Mouse (Mus musculus): Measurements from ENCODE around the gene Coro1b.

DNA sequence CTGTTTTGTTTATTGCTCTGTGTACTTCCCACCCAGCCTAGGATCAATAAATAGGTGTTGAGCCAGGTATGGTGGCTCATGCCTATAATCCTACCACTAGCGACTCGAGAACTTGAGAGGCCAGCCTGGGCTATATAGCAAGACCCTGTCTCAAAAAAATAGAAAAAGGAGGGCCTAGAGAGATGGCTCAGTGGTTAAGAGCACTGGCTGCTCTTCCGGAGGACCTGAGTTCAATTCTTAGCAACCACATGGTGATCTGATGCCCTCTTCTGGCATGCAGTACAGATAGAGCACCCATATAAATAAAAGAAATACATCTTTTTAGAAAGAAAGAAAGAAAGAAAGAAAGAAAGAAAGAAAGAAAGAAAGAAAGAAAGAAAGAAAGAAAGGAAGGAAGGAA is 54.7 kb downstream of the Coro1b start:
- TF ChIP-seq CTCF (IDR thresholded peaks at IDR 0.05; ENCODE audit: low read depth) (no peak), EP300 (IDR thresholded peaks at IDR 0.05; ENCODE audit: low read depth) (no peak)
